Mouse (Mus musculus): ENCODE data around the gene Catsper1.

The Catsper1 gene

GRCm38 (mm10) chr19:5335441-5335840 lies at the start of gene Catsper1:
TSS of gene Catsper1 (plus strand) at chr19:5335741.
- no peak for TF ChIP-seq GATA4 (IDR thresholded peaks at IDR 0.05; ENCODE audit: insufficient replicate concordance, low read length)

DNA sequence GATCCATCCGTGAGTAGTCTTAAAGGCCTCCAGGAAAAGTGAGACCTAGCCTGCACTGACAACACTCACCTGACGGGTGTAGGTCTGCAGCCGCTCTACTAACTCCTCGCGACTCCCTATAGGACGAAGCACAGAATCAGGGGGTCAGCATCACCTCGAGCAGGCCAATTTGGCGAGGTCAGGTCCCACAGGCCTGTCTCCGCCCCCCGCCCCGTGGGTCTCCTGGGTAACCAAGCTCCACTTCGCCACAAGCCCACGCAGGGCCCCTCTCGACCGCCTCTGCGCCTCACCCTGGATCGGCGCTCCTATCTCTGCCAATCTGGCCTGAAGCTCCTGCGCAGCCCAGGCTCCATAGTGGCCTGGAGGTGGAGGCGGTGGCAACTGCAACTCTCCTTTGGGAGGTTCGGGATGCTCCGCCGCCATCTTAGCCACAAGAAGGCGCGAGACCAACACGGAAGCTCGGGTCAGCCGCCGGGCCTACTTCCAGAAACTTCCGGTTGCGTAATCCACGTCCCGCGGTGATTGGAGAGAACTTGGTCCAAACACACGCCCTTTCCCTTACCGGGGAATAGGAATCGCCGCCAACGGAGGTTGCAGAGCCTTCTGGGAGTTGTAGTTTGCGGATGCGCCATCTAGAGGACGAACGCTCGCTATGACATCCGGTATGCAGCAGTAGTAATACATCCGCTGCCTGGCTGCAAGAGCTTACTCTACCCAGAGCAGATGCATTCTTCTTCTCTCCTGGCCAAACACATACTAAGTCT lies 40.4 kb upstream of the Catsper1 start, which contains the start of gene Sf3b2:
Sf3b2 (minus strand) TSS at position 484 of the 764 bp plus-strand sequence.
- no peak for TF ChIP-seq GATA4 (IDR thresholded peaks at IDR 0.05; ENCODE audit: insufficient replicate concordance, low read length)

- no peak for TF ChIP-seq GATA4 (IDR thresholded peaks at IDR 0.05; ENCODE audit: insufficient replicate concordance, low read length)
Measured at GRCm38 (mm10) chr19:5295736-5296075, 39.8 kb upstream of the Catsper1 start.

GRCm38 (mm10) chr19:5296630-5297029 lies 38.9 kb upstream of the Catsper1 start:
- TF ChIP-seq GATA4 (IDR thresholded peaks at IDR 0.05; ENCODE audit: insufficient replicate concordance, low read length), result no peak

DNA sequence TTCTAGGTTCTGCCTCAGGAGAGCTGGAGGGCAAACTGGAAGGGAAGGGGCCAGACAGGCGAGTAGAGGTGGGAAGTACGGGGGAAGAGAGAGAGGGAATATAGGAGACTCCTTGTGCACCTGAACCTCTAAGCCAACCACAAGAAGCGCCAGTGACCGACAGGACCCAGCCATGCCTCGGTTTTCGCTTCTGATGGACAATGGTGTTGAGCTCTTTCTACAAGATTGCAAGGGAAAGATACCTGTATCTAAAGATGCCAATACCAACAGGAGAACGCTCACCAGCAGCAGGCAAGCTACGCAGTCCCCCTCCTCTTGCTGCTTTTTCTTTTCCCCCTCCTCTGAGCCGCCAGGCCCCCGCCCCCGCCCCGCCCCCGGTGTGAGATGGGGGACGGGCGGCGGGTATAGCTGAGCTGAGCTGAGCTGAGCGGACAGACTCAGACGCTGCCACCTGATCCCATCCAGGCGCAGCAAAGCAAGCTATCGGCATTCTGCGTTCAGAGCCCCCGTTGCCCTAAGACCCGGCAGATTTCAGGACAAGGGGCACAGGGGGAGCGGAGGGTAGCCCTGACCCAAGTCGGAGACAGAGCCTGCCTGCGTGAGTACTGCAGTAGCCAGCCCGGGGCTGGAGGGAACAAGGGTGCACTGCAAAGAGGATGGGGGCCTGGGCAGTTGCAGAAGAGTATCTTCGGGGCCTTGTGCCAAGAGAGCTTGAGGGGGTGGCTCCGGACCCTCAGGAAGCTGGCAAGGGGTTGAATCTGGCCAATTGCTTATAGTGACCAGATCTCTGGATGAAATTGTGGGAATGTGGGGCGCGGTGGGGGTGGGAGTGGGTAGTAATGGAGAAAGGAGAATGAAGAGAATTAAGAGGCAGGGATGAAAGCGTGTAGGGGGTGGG lies 37.4 kb upstream of the Catsper1 start, which contains the start of gene Gal3st3:
Gal3st3 (plus strand) TSS at position 429 of the 898 bp plus-strand sequence.
- no peak for TF ChIP-seq GATA4 (IDR thresholded peaks at IDR 0.05; ENCODE audit: insufficient replicate concordance, low read length)

- no peak for TF ChIP-seq GATA4 (IDR thresholded peaks at IDR 0.05; ENCODE audit: insufficient replicate concordance, low read length)
Measured at GRCm38 (mm10) chr19:5300588-5300987, 35.0 kb upstream of the Catsper1 start.

- TF ChIP-seq GATA4 (IDR thresholded peaks at IDR 0.05; ENCODE audit: insufficient replicate concordance, low read length), result no peak
Measured at GRCm38 (mm10) chr19:5302455-5302854, 33.1 kb upstream of the Catsper1 start.

GRCm38 (mm10) chr19:5306279-5306678 lies 29.3 kb upstream of the Catsper1 start:
- TF ChIP-seq GATA4 (IDR thresholded peaks at IDR 0.05; ENCODE audit: insufficient replicate concordance, low read length), result no peak

GRCm38 (mm10) chr19:5306968-5307734 lies 28.4 kb upstream of the Catsper1 start:
- no peak for TF ChIP-seq GATA4 (IDR thresholded peaks at IDR 0.05; ENCODE audit: insufficient replicate concordance, low read length)

GRCm38 (mm10) chr19:5309025-5309424 lies 26.5 kb upstream of the Catsper1 start:
- no peak for TF ChIP-seq GATA4 (IDR thresholded peaks at IDR 0.05; ENCODE audit: insufficient replicate concordance, low read length)

GRCm38 (mm10) chr19:5313189-5313588 lies 22.4 kb upstream of the Catsper1 start:
- TF ChIP-seq GATA4 (IDR thresholded peaks at IDR 0.05; ENCODE audit: insufficient replicate concordance, low read length), result no peak

DNA sequence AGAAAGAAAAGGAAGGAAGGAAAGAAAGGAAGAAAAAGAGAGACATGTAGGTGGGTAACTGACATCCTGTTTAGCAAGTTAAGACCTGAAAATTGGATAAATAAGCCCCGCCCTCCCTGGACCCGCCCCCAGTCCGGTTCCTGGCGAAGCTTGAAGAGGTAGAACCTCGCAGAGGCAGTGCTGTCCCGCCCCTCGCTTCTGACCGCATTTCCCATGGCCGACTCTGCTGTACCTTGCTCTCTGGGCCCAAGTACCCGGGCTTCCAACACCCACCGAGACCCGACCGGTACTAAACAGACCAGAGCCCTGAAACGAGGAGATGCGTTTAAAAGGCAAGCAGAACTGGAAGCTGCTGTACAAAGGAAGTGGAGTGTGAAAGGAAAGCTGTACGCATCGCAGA lies 11.7 kb upstream of the Catsper1 start:
- no peak for TF ChIP-seq GATA4 (IDR thresholded peaks at IDR 0.05; ENCODE audit: insufficient replicate concordance, low read length)

DNA sequence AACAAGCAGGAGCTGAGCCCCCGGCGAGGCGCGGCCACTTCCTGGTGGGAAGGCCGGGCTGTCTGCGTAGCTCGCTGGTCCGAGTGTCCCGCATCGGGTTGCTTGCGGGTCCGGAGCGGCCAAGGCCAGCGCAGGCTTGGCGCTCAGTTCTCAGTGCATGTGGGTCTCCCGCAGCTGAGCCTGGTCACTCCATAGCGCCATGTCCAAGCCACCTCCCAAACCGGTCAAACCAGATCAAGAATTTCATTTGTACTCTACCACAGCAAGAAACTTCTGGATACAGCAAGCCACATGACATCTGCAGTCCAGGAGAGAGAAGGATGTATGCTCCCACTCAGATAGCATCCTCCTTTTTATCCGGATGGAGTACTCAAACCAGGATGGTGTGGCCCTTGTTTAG lies 7.6 kb upstream of the Catsper1 start:
- no peak for TF ChIP-seq GATA4 (IDR thresholded peaks at IDR 0.05; ENCODE audit: insufficient replicate concordance, low read length)

GRCm38 (mm10) chr19:5334741-5335140 lies 800 bp upstream of the Catsper1 start:
- no peak for TF ChIP-seq GATA4 (IDR thresholded peaks at IDR 0.05; ENCODE audit: insufficient replicate concordance, low read length)

GRCm38 (mm10) chr19:5337975-5338374 lies 2.4 kb downstream of the Catsper1 start:
- TF ChIP-seq GATA4 (IDR thresholded peaks at IDR 0.05; ENCODE audit: insufficient replicate concordance, low read length), result no peak

Measured in liver, adult (tissue).